Mouse (Mus musculus) urinary bladder, postnatal 36 days (tissue): ENCODE results near the gene Nlrc5.
"Not testable (repeated sequence)": the region's sequence is repeated elsewhere in the genome, so short reads cannot be mapped to it uniquely, and the experiment has no call there.

ENCODE experiments used
- DNase-seq, 2 experiments: peaks; one replicate each; pipeline ENCODE4 v3.0.0; 2022; ENCODE audit warnings: low spot score in 2 of 2, mixed read lengths in 1 of 2

The Nlrc5 gene

GRCm38 (mm10) chr8:94433981-94434466 lies at the start of gene Nlrc5:
TSS of gene Nlrc5 (plus strand) at chr8:94434356.
- DNase-seq: peak; percentile 66 to 77

- no peak for DNase-seq
Measured at GRCm38 (mm10) chr8:94385506-94386213, 48.5 kb upstream of the Nlrc5 start.

DNA sequence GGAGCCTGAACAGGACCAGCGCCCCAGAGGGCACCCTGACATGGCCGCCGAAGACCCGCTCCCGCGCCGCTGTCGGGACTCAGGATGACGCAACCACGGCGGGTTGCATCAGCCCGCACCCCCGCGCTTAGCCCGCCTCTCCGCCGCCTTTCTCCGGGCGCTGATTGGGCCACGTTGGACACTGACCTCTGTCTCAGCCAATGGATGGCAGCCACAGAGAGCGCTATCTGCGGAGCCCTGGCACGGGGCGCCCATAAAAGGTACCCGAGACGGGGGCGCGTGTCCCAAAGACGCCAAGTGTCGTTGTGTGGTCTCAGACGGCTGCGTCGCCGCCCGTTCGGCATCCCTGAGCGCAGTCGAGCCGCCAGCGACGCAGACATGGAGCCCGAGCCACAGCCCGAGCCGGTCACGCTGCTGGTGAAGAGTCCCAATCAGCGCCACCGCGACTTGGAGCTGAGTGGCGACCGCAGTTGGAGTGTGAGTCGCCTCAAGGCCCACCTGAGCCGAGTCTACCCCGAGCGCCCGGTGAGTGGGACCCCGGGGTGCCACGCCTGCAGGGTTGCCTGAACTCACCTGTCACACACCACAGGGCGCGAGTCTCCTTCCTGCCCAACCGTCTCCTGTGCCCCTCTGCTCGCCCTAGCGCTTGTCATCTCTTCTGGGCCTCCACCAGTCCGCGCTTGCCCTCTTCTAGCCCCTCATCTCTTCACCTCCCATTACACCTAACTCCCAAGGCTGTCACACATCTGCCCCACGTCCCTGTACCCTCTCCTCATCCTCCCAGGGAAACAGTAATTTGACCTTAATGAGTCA lies 47.7 kb upstream of the Nlrc5 start, which contains the start of gene Herpud1:
TSS of gene Herpud1 (plus strand) at position 225 of the 813 bp plus-strand sequence.
- peak; percentile 95 to 98 for DNase-seq

DNA sequence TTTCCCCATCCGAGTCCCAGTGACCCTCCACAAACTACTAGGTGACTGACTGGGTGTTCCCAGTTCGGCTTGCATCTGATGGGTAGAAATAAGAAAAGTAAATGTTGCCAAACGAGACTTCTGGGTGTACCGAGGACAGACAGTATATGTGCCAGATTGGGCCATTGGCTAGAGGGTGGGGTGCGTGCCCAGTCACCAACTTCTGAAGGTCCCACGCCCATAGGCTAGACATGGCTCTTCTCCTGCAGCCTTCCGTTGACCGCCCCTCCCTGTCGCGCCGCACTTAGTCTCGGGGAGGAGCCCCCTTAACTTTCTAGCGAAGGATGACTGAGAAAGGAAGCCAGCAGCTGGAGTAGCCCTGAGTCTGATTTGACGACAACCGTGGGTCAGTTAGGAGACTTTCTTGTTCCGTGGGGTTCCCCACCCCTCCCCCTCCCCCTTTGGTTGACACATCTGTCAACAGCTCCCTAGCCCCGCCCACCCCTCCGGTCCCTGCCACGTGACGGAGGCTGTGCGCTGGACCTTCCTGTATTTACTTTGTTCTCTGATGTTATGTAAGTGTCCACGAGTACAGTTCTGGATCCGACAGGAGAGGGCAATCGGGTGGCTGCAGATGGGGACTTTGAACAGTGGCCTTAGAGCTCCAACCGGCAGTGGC lies 47.0 kb upstream of the Nlrc5 start:
- DNase-seq: peak; percentile 75 to 91

DNA sequence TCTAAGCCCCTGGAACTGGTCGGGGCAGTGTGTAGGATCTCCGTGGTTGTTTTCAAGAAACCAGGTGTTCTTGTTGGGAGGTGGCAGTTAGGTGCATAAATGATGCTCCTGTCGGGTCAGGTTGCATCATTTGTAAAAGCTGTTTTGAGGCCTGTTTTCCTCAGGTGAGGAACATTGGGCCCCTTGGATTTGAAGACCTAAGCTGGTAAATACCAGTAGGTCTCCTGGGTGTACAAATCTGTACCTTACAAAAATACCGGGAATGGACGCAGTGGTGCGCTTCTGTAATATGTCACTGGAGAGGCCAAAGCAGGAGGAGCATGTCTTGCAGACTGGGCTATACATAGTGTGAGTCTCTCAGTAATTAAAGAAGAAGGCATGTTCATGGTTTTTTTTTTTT lies 46.4 kb upstream of the Nlrc5 start:
- DNase-seq: no peak

DNA sequence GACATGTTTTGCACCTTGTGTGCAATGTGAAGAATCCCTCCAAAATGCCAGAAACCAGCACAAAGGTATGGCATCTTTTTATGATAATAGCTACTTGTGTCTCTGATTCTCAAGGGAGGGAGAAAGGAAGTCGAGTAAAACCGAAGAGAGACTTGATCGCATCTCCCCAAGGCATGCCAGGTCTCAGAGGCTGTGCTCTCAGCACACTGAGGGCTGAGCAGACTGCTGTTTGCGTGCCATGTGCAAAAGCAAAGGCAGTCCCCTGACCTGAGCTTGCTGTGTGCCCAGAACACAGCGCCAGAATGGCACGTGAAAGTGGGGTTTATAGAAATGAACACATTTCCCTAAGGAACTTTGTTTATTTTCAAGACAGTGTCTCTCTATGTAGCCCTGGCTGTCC lies 44.6 kb upstream of the Nlrc5 start:
- no peak for DNase-seq

DNA sequence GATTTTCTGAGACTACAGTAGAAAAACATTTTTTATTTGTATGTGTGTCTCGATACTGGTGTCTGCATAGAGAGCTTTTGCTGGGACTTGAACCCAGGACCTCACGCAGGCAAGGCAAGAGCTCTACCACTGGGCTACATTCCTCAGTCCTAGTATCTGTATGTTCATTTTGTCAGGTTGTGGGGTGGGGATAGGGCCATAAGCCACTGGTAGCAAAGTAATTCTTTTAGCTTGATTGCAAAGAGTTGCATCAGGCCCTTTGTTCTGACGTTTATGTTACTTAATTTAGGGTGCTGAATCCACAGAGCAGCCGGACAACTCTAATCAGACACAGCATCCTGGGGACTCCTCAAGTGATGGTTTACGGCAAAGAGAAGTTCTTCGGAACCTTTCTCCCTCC lies 43.7 kb upstream of the Nlrc5 start:
- DNase-seq: no peak

DNA sequence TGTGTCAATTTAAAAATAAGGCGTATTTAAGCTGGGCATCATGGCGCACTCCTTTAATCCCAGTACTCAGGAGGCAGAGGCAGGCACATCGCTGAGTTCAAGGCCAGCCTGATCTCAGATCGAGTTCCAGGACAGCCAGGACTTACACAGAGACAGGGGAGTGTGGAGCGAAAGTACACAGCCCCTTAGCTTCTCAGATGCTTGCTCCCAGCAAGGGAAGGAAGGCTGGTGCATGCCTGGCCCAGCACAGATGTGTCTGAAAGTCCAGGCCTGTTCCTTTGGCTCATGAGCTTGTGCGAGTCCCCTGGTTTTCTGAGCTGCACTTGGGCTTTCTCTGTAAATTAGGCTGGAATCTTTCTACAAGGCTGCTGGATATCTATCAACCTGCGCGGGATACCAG lies 43.2 kb upstream of the Nlrc5 start:
- no peak for DNase-seq

- DNase-seq: peak in 1 of 2 experiments; percentile 38
Measured at GRCm38 (mm10) chr8:94392147-94392546, 42.0 kb upstream of the Nlrc5 start.

GRCm38 (mm10) chr8:94392648-94393047 lies 41.5 kb upstream of the Nlrc5 start:
- no peak for DNase-seq

GRCm38 (mm10) chr8:94395851-94396540 lies 38.2 kb upstream of the Nlrc5 start:
- no peak for DNase-seq

DNA sequence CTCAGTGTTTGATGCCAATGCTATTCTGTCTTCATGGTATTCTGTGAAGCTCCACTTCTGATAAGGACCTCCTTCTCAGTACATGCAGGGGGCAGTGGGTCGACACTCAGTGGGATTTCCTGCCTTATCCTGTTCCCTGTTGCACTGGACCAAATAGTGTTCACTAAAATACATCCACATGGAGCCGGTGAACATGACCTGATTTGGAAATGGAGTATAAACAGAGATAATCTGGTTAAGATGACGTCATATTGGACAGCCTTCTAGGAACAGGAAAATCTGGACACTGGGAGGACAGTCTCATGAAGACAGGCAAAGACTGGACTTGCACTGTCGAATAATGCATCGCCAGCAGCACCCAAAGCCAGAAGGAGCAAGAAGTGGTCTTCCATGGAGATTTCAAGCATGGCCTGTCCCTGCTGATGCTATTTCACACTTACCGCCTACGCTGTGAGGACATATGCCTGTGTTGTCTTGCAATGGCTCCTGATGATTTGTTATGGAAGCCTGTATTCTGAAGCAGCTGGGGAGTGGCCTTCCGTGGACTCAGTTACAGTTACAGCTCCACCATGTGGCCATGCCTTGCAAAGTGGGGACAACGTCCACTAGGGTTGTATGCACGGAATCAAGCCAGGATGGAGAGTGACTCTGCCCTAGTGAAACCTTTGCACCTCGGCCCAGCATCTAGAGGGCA lies 37.0 kb upstream of the Nlrc5 start:
- peak; percentile 37 to 48 for DNase-seq

DNA sequence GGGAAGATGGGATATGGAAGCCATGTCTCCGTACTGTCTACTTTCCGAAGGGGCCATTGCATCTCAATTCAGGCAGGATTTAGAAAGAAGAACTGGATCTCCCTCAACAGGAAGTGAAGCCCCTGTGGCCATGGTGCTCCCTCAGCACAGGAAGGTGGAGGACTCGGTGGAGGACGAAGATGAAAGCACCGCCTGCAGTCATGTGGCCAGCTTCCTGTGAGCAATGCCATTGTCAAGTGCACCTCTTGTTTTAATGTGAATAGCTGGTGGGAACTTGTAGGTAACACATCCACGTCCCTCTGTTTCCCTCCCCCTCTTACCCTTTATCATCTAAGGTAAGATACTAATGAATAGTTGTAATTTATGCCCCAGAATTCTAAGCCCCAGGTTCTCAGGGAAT lies 35.6 kb upstream of the Nlrc5 start:
- no peak for DNase-seq

- no peak for DNase-seq
Measured at GRCm38 (mm10) chr8:94399361-94399953, 34.7 kb upstream of the Nlrc5 start.

GRCm38 (mm10) chr8:94399957-94400356 lies 34.2 kb upstream of the Nlrc5 start:
- not testable (repeated sequence) for DNase-seq

DNA sequence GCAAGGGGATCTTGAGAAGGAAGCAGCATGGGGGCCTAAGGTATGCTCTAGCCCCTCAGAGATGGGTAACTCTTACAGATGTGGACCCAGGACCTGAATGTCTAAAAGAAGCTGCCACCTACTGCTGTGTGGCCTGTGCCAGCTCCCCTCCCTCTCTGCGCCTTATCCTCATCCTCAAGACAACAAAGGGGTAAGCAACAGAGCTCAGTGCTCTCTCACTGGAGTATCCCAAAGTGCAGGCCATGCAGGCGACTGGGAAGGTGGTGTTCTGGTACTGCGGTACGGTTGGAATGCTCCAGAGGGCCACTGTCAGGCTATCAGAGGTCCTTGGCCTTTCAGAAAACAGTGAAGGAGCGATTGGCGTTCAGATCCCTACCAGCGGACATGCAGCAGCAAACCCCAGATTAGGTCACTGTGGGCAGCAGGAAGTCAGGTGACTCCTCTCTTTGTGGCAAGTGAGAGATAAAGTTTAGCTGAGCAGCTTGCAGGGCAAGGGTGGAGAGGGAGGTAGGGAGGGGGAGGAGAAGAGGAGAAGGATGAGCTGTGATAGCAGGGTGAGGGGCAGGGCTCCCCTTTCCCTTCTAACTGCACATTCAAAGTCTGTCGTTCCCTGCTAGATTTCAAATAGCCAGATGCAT lies 25.6 kb upstream of the Nlrc5 start:
- DNase-seq: no peak

DNA sequence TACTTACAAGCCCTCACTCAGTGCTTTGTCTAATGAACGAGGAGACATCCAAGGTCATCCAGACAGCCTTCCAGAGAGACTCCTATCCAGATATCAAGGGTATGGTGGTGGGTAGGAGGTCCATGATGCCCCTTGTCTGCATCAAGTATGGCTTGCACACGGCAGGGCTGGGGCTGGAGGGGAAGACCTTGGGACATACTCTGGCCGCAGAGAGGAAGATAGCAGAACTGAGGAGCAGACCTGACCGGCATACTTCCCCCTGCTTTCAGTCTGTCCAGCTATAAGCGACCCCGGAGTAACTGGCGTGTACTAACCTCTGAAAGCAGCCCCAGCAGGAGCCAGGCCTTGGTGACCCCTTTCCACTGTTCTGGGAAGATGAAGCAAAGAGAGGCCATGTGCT lies 24.6 kb upstream of the Nlrc5 start:
- DNase-seq: no peak

DNA sequence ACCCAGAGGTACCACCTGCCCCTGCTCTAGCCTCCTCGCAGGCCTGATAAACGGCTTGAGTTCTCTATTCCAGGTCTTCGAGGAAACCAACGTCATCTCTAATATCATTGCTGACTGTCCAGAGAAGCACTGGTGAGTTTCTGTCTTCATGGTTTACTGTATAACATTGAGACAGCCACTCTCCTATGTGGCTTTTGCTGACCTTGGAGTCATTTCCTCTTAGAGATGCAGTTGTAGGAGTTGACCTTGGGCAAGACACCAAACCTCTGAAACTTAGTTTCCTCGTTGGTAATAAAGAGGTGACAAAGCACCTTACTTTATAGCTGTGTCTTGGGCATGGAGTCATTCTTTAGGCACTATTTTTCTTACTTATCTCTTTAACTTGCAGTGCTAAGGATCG lies 21.6 kb upstream of the Nlrc5 start:
- no peak for DNase-seq

- no peak for DNase-seq
Measured at GRCm38 (mm10) chr8:94413509-94413908, 20.6 kb upstream of the Nlrc5 start.

- DNase-seq: no peak
Measured at GRCm38 (mm10) chr8:94415218-94415617, 18.9 kb upstream of the Nlrc5 start.
